Mouse (Mus musculus): ENCODE measurements at regions not wholly inside any gene's neighbourhood (a gene's known extent, or its start where the extent isn't known, plus 50 kb on each side); places are given as distances from the start of the nearest gene placed in this dataset.
"Not testable (repeated sequence)": the region's sequence is repeated elsewhere in the genome, so short reads cannot be mapped to it uniquely, and the experiment has no call there.

DNA sequence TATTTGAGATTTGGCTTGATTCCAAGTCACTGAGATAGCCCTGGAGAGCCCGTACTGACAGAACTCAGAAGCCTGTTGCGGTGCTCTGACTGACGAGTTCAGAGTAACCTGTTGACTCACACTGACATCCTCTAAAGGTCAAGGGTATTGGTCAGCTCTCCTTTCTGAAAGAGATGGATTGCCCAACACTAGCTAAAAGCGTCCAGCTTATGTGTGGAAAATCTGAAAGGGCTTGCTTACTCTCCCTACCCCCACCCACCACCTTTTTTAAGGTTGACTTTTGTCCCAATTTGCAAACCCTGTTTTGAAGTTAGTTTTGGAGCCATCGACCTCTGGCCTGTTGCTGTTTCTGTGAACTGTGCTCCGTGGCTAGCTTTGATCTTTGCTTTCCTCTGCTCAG lies 92.4 kb upstream of the Palmd start:
- no peak for ATAC-seq (ENCODE audit: insufficient read depth, low FRiP score)
- Histone ChIP-seq H3K27me3 (ENCODE audit: control insufficient read depth, insufficient read depth, low read length) (no peaks in the 10 kb centered on the region), H3K36me3 (ENCODE audit: control insufficient read depth, insufficient read depth, low read length) (no peaks in the 10 kb centered on the region), H3K4me3 (replicated peaks; ENCODE audit: low read length) (no peak overlapping the region), H3K4me2 (ENCODE audit: low read depth, low read length) (no peak overlapping the region), H3K4me1 (ENCODE audit: control insufficient read depth, insufficient read depth, low read length) (no peaks in the 10 kb centered on the region), H3K9me3 (replicated peaks; ENCODE audit: control insufficient read depth, low read length) (no peaks in the 10 kb centered on the region; the same call in 1 of the 2 replicates), H3K9ac (ENCODE audit: low read length) (no peak overlapping the region), H3K27ac (ENCODE audit: low read length) (no peak overlapping the region)
- WGBS, result 50% methylated on average over 6 of the region's 6 CpGs

DNA sequence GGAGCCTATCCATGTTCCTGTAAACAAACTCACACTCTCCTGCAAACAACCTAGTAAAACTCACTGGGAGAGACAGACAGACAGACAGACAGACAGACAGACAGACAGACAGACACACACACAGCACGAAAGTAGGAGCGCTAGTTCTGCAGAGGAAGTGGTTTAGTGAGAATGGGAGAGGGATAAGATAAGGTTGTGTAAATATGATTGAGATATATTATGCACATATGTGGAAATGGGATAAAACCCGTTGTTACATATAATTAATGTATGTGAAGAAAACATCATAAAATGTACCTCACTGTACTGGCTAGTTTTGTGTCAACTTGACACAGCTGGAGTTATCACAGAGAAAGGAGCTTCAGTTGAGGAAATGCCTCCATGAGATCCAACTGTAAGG lies 85.9 kb upstream of the Palmd start:
- not testable (repeated sequence) for H3K4me1 ChIP-seq (ENCODE audit: control insufficient read depth, insufficient read depth, low read length); H3K9ac ChIP-seq (ENCODE audit: low read length); H3K9me3 ChIP-seq (replicated peaks; ENCODE audit: control insufficient read depth, low read length); H3K27ac ChIP-seq (ENCODE audit: low read length); H3K36me3 ChIP-seq (ENCODE audit: control insufficient read depth, insufficient read depth, low read length); H3K4me3 ChIP-seq (replicated peaks; ENCODE audit: low read length); H3K4me2 ChIP-seq (ENCODE audit: low read depth, low read length); ATAC-seq (ENCODE audit: insufficient read depth, low FRiP score); H3K27me3 ChIP-seq (ENCODE audit: control insufficient read depth, insufficient read depth, low read length)
- WGBS, result 70% methylated on average over 3 of the region's 3 CpGs

DNA sequence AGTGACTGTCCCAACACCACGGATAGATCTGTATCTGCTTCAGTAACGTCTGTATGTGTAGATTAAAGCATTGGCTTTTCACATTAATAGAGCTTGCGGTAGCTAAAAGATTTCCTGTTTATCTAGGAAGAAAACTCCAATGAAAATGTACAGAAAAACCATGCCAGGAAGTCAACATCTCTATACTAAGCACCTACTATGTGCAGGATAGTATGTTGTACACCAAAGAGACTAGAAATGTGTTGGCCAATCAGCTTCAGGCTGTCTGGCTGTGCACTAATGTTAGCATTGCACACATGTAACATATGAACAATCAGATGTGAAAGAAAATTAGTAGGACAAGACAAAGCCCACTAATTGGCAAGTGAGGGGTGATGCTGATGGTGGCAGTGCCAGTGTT lies 82.6 kb upstream of the Palmd start:
- ATAC-seq (ENCODE audit: insufficient read depth, low FRiP score), result no peak
- Histone ChIP-seq H3K9ac (ENCODE audit: low read length) (no peak overlapping the region), H3K4me3 (replicated peaks; ENCODE audit: low read length) (no peak overlapping the region), H3K36me3 (ENCODE audit: control insufficient read depth, insufficient read depth, low read length) (no peaks in the 10 kb centered on the region), H3K9me3 (replicated peaks; ENCODE audit: control insufficient read depth, low read length) (no peaks in the 10 kb centered on the region), H3K4me1 (ENCODE audit: control insufficient read depth, insufficient read depth, low read length) (no peaks in the 10 kb centered on the region), H3K27me3 (ENCODE audit: control insufficient read depth, insufficient read depth, low read length) (no peaks in the 10 kb centered on the region), H3K27ac (ENCODE audit: low read length) (no peak overlapping the region), H3K4me2 (ENCODE audit: low read depth, low read length) (no peak overlapping the region)
- 77% methylated on average over 3 of the region's 3 CpGs for WGBS

DNA sequence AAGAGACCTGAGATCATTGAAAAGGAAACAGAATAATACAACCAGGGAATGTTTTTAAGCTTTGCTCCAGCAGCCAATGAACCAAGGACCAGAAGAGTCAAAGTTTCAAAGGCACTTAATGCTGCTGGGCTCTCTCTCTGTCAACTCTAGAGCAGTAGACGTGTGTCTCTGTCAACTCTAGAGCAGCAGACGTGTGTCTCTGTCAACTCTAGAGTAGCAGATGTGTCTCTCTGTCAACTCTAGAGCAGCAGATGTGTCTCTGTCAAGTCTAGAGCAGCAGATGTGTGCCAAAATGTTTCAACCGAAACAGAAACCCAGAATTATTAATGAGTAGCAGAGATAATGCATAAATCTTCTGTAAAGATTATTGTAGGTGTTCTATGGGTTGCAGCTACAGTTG lies 82.1 kb upstream of the Palmd start:
- H3K9ac ChIP-seq (ENCODE audit: low read length), result no peak overlapping the region
- H3K9me3 ChIP-seq (replicated peaks; ENCODE audit: control insufficient read depth, low read length), result no peaks in the 10 kb centered on the region
- no peak overlapping the region for H3K4me2 ChIP-seq (ENCODE audit: low read depth, low read length)
- H3K27me3 ChIP-seq (ENCODE audit: control insufficient read depth, insufficient read depth, low read length), result no peaks in the 10 kb centered on the region
- H3K4me1 ChIP-seq (ENCODE audit: control insufficient read depth, insufficient read depth, low read length), result no peaks in the 10 kb centered on the region
- H3K4me3 ChIP-seq (replicated peaks; ENCODE audit: low read length), result no peak overlapping the region
- ATAC-seq (ENCODE audit: insufficient read depth, low FRiP score), result no peak
- H3K27ac ChIP-seq (ENCODE audit: low read length), result no peak overlapping the region
- 52% methylated on average over 3 of the region's 3 CpGs for WGBS
- no peaks in the 10 kb centered on the region for H3K36me3 ChIP-seq (ENCODE audit: control insufficient read depth, insufficient read depth, low read length)

DNA sequence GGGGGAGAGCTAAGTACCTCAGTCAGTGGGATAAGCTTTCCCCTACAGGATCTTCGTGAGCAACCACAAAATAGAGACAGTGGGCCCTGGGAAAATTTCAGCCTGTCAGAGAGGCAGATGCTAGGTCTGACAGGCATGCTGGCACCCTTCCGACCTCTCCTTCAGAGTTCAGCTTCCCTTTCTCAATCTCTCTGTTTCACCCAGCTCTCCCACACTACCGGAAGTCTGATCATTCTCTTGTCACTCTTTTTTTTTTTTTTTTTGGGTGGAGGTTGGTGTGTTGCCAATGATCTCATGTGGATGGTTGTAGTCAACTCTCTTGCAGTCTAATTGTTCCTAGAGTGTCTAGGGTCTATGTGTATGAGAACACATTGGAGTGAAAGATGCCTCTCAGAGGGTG lies 80.6 kb upstream of the Palmd start:
- no peaks in the 10 kb centered on the region for H3K4me1 ChIP-seq (ENCODE audit: control insufficient read depth, insufficient read depth, low read length)
- H3K9ac ChIP-seq (ENCODE audit: low read length), result no peak overlapping the region
- H3K27ac ChIP-seq (ENCODE audit: low read length), result no peak overlapping the region
- H3K27me3 ChIP-seq (ENCODE audit: control insufficient read depth, insufficient read depth, low read length), result no peaks in the 10 kb centered on the region
- no peak overlapping the region for H3K4me2 ChIP-seq (ENCODE audit: low read depth, low read length)
- H3K9me3 ChIP-seq (replicated peaks; ENCODE audit: control insufficient read depth, low read length), result no peaks in the 10 kb centered on the region
- H3K4me3 ChIP-seq (replicated peaks; ENCODE audit: low read length), result no peak overlapping the region
- 68% methylated on average over 3 of the region's 3 CpGs for WGBS
- no peaks in the 10 kb centered on the region for H3K36me3 ChIP-seq (ENCODE audit: control insufficient read depth, insufficient read depth, low read length)
- ATAC-seq (ENCODE audit: insufficient read depth, low FRiP score), result no peak

DNA sequence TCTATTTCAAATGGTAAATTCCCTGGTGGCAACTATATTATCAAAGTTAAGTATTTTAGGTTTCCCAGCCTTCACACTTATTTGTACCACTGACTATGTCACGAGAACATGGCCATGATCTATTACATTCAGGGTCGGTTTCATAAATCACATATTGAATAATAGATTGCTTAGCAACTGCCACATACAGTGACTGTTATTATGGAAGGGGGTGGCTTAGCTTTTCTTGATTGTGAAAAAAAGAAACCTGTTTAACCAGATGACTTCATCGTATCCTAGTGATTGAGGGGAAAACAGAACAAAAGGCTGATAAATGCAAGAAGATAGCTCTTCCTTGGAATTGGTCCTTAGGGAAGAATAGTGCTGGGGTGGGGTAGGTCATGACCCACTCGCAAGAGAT lies 76.0 kb upstream of the Palmd start:
- H3K27me3 ChIP-seq (ENCODE audit: control insufficient read depth, insufficient read depth, low read length), result no peaks in the 10 kb centered on the region
- no peak overlapping the region for H3K9ac ChIP-seq (ENCODE audit: low read length)
- 65% methylated on average over 4 of the region's 4 CpGs for whole genome bisulfite sequencing
- ATAC-seq (ENCODE audit: insufficient read depth, low FRiP score), result peak; percentile 21; the same call in 1 of the 2 replicates
- no peak overlapping the region for H3K4me2 ChIP-seq (ENCODE audit: low read depth, low read length)
- H3K36me3 ChIP-seq (ENCODE audit: control insufficient read depth, insufficient read depth, low read length), result no peaks in the 10 kb centered on the region
- H3K27ac ChIP-seq (ENCODE audit: low read length), result peak overlapping the region; percentile 11; the same call in 1 of the 2 replicates
- H3K4me1 ChIP-seq (ENCODE audit: control insufficient read depth, insufficient read depth, low read length), result no peaks in the 10 kb centered on the region
- H3K4me3 ChIP-seq (replicated peaks; ENCODE audit: low read length), result no peak overlapping the region
- no peaks in the 10 kb centered on the region for H3K9me3 ChIP-seq (replicated peaks; ENCODE audit: control insufficient read depth, low read length)

DNA sequence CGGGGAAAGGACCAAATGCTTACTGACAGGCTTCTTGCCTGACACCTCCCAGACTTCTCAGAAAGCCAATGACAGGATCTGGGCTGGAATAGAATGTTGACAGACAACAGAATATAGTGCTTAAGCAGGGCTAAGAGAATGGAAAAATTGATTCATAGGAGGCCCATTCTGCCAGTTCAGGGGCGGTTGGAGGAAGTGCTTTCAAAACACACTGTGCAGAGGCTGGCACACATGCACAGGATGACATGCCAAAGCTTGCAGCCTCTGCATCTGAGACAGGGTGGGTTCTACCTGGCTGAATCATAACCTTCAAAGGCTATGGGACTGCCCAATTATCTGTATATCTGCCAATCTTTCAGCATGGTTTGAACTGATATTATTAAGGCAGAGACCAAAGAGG lies 75.5 kb upstream of the Palmd start:
- H3K27ac ChIP-seq (ENCODE audit: low read length), result peak overlapping the region; percentile 49; the same call in 1 of the 2 replicates
- no peaks in the 10 kb centered on the region for H3K36me3 ChIP-seq (ENCODE audit: control insufficient read depth, insufficient read depth, low read length)
- H3K4me2 ChIP-seq (ENCODE audit: low read depth, low read length), result no peak overlapping the region
- no peak overlapping the region for H3K9ac ChIP-seq (ENCODE audit: low read length)
- H3K9me3 ChIP-seq (replicated peaks; ENCODE audit: control insufficient read depth, low read length), result no peaks in the 10 kb centered on the region
- H3K4me3 ChIP-seq (replicated peaks; ENCODE audit: low read length), result no peak overlapping the region
- H3K4me1 ChIP-seq (ENCODE audit: control insufficient read depth, insufficient read depth, low read length), result no peaks in the 10 kb centered on the region
- H3K27me3 ChIP-seq (ENCODE audit: control insufficient read depth, insufficient read depth, low read length), result no peaks in the 10 kb centered on the region
- 37% methylated on average over 2 of the region's 2 CpGs for WGBS
- peak; percentile 80; the same call in 1 of the 2 replicates for ATAC-seq (ENCODE audit: insufficient read depth, low FRiP score)

DNA sequence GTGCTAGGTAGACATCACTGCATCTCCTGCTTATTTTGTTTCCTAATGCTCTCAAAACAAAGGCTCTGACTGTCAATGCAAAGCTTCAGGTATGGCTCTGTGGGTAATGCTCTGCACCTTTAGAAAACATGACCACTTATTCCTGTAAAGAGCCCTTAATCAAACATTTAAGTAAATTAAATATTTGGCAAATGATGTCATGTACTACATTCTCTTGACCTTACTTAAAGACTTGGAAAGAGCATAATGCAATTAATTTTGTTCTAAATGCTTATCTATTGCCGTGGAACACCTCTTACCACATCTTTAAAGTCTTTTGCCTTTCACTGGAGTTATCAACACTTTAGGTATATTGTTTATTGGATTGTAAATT lies 70.1 kb upstream of the Palmd start:
- no peaks in the 10 kb centered on the region for H3K9me3 ChIP-seq (replicated peaks; ENCODE audit: control insufficient read depth, low read length)
- 30% methylated on average over 1 of the region's 1 CpGs for WGBS
- no peak overlapping the region for H3K4me3 ChIP-seq (replicated peaks; ENCODE audit: low read length)
- no peak overlapping the region for H3K9ac ChIP-seq (ENCODE audit: low read length)
- H3K4me1 ChIP-seq (ENCODE audit: control insufficient read depth, insufficient read depth, low read length), result peaks cover 6% of the 10 kb centered on the region; the same call in 1 of the 2 replicates
- ATAC-seq (ENCODE audit: insufficient read depth, low FRiP score), result peak; percentile 7; the same call in 1 of the 2 replicates
- no peaks in the 10 kb centered on the region for H3K36me3 ChIP-seq (ENCODE audit: control insufficient read depth, insufficient read depth, low read length)
- peak overlapping the region; percentile 57; the same call in 1 of the 2 replicates for H3K27ac ChIP-seq (ENCODE audit: low read length)
- no peak overlapping the region for H3K4me2 ChIP-seq (ENCODE audit: low read depth, low read length)
- no peaks in the 10 kb centered on the region for H3K27me3 ChIP-seq (ENCODE audit: control insufficient read depth, insufficient read depth, low read length)

DNA sequence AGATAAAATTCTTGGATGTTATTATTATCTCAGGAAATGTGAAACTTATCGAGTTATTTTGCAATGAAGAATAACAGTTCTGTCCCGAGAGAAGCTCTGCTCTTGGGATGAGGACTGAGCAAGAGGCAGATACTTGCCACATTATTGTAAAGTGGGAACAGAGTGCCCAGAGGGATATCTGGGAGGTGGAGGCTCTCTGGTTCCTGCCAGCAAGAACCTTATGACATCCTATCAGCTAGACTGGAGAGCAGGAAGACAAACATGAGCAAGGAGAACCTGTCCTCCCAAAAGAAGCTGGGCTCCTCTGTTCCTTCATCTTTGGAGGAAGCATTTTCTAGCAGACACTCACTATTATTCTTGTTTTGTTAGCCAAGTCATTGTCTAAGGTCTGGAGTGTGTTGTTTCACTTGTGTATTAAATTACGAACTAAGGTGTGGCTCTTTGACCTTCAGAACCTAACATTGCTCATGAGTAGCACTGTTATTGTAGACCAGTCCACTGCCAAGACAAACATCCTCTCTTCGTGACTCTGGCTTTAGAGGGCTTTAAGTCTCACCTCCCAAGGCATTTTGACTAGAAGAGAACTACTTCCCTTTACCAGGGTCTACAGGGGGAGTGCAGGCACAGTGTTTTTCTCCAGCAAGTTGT lies 69.6 kb upstream of the Palmd start:
- Histone ChIP-seq H3K27ac (ENCODE audit: low read length) (peak overlapping the region; percentile 57; the same call in 1 of the 2 replicates), H3K9ac (ENCODE audit: low read length) (no peak overlapping the region), H3K4me2 (ENCODE audit: low read depth, low read length) (no peak overlapping the region), H3K4me1 (ENCODE audit: control insufficient read depth, insufficient read depth, low read length) (peaks cover 6% of the 10 kb centered on the region; the same call in 1 of the 2 replicates), H3K9me3 (replicated peaks; ENCODE audit: control insufficient read depth, low read length) (no peaks in the 10 kb centered on the region), H3K36me3 (ENCODE audit: control insufficient read depth, insufficient read depth, low read length) (no peaks in the 10 kb centered on the region), H3K27me3 (ENCODE audit: control insufficient read depth, insufficient read depth, low read length) (no peaks in the 10 kb centered on the region), H3K4me3 (replicated peaks; ENCODE audit: low read length) (no peak overlapping the region)
- peak; percentile 53; the same call in 1 of the 2 replicates for ATAC-seq (ENCODE audit: insufficient read depth, low FRiP score)
- WGBS, result 50% methylated on average over 4 of the region's 4 CpGs
